Mouse (Mus musculus) bone marrow macrophage, adult 2 months (primary cell): ENCODE measurements around the gene Ksr2.

Experiments used
- CTCF ChIP-seq: IDR thresholded peaks from 2 replicates; pipeline ENCODE4 v1.5.1; 2012; ENCODE audit warnings: low read depth, mild to moderate bottlenecking, low read length, moderate library complexity
- POLR2A ChIP-seq: IDR thresholded peaks from 2 replicates; pipeline ENCODE4 v1.6.1; 2012; ENCODE audit warnings: mild to moderate bottlenecking, low read depth, low read length, borderline replicate concordance

DNA sequence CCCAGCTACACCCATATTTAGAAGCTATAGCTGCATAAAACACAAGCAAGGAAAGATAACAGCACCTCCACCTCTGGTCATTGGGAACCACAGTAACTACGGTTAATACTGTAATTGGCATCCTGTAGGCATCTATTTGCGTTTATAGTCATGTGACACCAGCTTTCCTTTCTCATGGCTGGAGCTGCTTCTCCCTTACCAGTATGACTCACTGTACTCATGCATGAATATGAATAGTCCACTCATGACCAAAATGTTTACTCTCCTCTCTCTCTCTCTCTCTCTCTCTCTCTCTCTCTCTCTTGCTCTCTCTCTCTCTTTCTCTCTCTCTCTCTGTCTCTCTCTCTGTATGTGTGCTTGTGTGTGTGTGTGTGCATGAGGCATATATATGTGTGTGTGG lies 147.3 kb downstream of the Ksr2 start:
- TF ChIP-seq CTCF (no peak), POLR2A (no peak)
